Mouse (Mus musculus): ENCODE data around the gene Bco1.

DNA sequence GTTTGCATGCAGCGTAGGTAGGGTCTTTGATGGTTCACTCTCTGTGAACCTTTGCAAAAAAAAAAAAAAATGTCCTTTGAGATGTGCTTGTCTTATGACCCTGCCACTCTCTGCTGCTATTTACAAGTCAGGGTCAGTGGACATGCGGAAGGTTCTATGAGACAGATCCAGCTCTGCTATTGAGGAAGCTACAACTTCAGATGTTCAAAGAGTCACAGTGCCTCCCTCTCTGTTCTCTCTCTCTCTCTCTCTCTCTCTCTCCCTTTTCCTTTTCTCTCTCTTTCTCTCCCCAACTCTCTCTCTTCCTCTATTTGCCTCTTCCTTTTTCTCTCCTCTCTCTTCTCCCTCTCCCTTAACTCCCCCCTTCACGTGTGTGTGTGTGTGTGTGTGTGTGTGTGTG lies 41.5 kb upstream of the Bco1 start:
- no peak for TF ChIP-seq POLR2A (IDR thresholded peaks at IDR 0.05; ENCODE audit: borderline replicate concordance, insufficient read depth, low read length)
- no peak for TF ChIP-seq CTCF (IDR thresholded peaks at IDR 0.05; ENCODE audit: borderline replicate concordance, insufficient read depth, low read depth, low read length)
